Mouse (Mus musculus) kidney, postnatal 14 days (tissue): ENCODE measurements around the gene Dppa3.

Experiments
- DNase-seq: peaks from one replicate; pipeline ENCODE4 v3.0.0; 2022; ENCODE audit warnings: mixed read lengths

Gene Dppa3

DNA sequence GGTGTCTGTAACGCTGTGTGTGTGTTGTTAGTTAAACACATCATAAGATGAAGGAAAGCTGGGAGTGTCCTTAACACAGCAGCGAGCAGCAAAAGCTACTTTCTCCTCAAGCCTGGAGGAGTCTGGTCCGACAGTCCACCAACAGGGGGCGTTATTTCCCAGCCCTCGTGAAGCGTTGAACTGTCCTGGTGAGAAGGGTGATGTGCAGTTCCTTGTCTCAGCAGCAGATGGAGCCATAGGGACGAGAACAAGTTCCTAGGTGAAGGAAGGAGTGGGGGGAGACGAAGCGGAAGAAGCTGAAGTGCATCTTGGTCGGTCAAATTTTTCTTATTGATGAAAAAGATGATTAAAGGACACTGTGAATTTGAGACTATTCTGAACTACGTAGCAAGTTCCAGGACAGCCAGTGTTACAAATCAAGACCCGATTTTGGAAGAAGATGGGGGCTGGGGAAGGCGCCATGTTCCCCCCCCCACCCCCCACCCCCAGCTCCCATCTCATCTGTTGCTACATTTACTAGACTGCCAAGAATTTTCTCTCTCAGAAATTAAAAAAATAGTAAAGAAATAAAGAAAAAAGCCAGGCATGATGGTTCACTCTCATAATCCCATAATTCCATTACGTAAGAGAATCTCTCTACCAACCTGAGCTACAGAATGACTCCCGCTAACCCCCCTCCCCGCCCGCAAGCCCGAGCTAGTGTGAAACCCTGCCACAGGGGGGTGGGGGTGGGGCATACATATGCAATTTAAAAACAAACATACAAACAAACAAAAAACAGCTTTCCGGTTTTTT is 43.4 kb downstream of the Dppa3 start:
- peak; percentile 93 for DNase-seq

GRCm38 (mm10) chr6:122670201-122670551 is 44.0 kb downstream of the Dppa3 start:
- no peak for DNase-seq

DNA sequence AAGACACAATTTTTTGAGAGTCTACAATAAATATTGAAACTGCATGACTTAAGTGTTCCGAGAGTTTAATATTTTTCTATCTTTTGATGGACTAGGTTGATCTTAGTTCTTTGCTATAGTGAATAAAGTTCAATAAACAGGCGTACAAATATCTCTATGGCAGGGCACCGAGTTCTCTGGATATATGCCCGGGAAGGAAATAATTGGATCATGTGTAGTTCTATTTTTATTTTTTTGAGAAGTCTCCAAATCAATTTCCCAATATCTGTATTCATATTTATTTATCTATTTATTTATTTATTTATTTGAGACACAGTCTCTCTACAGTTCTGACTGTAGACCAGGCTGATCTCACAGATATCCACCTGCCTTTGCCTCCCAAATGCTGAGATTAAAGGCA is 44.6 kb downstream of the Dppa3 start:
- no peak for DNase-seq

DNA sequence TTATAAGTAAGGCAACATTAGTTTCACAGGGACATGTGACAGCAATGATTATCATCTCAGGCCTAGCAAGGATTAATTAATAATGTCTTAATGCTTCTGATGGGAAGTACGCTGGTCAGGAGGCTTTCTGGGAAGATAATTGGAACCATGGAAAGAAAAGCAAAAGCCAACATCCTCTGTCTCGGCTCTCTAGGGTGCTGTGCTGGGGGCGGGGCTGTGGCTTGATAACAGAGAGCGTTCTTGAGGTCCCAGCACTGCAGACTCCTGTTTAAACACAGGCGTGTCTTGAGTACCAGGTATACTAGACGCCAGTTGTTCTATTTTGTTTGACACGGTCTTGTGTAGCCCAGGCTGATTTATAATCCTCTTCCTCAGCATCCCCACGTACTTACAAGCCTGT is 46.5 kb downstream of the Dppa3 start:
- DNase-seq, result no peak
